Mouse (Mus musculus): Measurements from ENCODE around the gene Avp.

The Avp gene

GRCm38 (mm10) chr2:130574960-130575359 lies 7.4 kb downstream of the Avp start:
- DNase-seq (ENCODE audit: low read depth, low spot score) = no peak

GRCm38 (mm10) chr2:130569926-130570325 lies 12.4 kb downstream of the Avp start:
- no peak for DNase-seq (ENCODE audit: low read depth, low spot score)

- DNase-seq (ENCODE audit: low read depth, low spot score) = no peak
These were observed 13.4 kb downstream of the Avp start for GRCm38 (mm10) chr2:130568921-130569320.

GRCm38 (mm10) chr2:130564983-130565382 lies 17.4 kb downstream of the Avp start:
- DNase-seq (ENCODE audit: low read depth, low spot score) = no peak

GRCm38 (mm10) chr2:130564063-130564462 lies 18.3 kb downstream of the Avp start:
- DNase-seq (ENCODE audit: low read depth, low spot score) = no peak

GRCm38 (mm10) chr2:130563212-130564055 lies 18.9 kb downstream of the Avp start, which contains the start of gene Mrps26:
TSS of gene Mrps26 (plus strand) at chr2:130563742.
- peak; percentile 93 for DNase-seq (ENCODE audit: low read depth, low spot score)

GRCm38 (mm10) chr2:130558015-130558414 lies 24.3 kb downstream of the Avp start:
- no peak for DNase-seq (ENCODE audit: low read depth, low spot score)

- DNase-seq (ENCODE audit: low read depth, low spot score) = no peak
These were observed 24.9 kb downstream of the Avp start for GRCm38 (mm10) chr2:130557462-130557861.

GRCm38 (mm10) chr2:130556292-130556691 lies 26.1 kb downstream of the Avp start:
- no peak for DNase-seq (ENCODE audit: low read depth, low spot score)

GRCm38 (mm10) chr2:130554841-130555240 lies 27.5 kb downstream of the Avp start:
- DNase-seq (ENCODE audit: low read depth, low spot score) = no peak

- no peak for DNase-seq (ENCODE audit: low read depth, low spot score)
These were observed 35.4 kb downstream of the Avp start for GRCm38 (mm10) chr2:130546957-130547356.

GRCm38 (mm10) chr2:130540266-130540665 lies 42.1 kb downstream of the Avp start:
- no peak for DNase-seq (ENCODE audit: low read depth, low spot score)

- no peak for DNase-seq (ENCODE audit: low read depth, low spot score)
These were observed 43.3 kb downstream of the Avp start for GRCm38 (mm10) chr2:130538876-130539546.

- DNase-seq (ENCODE audit: low read depth, low spot score) = no peak
These were observed 45.5 kb downstream of the Avp start for GRCm38 (mm10) chr2:130536890-130537289.

- no peak for DNase-seq (ENCODE audit: low read depth, low spot score)
These were observed 47.3 kb downstream of the Avp start for GRCm38 (mm10) chr2:130535017-130535416.

GRCm38 (mm10) chr2:130532201-130532600 lies 50.2 kb downstream of the Avp start:
- no peak for DNase-seq (ENCODE audit: low read depth, low spot score)

Measured in skeletal muscle tissue, adult 2 months (tissue).